In genomic region chr2:84850407-84851129, GRCm38 (mm10) we compare ENCODE assay signal across 11 mouse cellular contexts. TPM values are rescaled to one million over a fixed set of nuclear protein-coding genes. Genes with fewer than 3 reads are reported as not detected.
A peak's percentile ranks its signal among the peaks of the same experiment; 100 is the strongest.
DNase-seq lines count a peak whose midpoint lies in the region; ATAC-seq and TF ChIP-seq lines count a peak whose summit lies in the region.
"Had no signal": no experiment of that assay in that cellular context is flagged by ENCODE, and none has a peak within 500 bp of the region (broad histone marks: within the 10 kb centered on the region; RNA-seq: fewer than 3 reads in every experiment).

No protein-coding gene starts in this region.

- H3K9ac ChIP-seq in heart, adult 2 months (ENCODE audit: low read depth, low read length): no peak overlapping the region
- H3K9ac ChIP-seq in kidney, postnatal 0 days (ENCODE audit: low read depth, low read length): no peak overlapping the region
- no peak overlapping the region for H3K9ac ChIP-seq in embryonic facial prominence, embryonic 15.5 days
- no peak overlapping the region; the same call in 1 of the 2 replicates for H3K9ac ChIP-seq in liver, postnatal 0 days (replicated peaks)

- no peak for DNase-seq in heart, adult 2 months
- no peak for DNase-seq in heart, adult 11 months
- no peak for DNase-seq in kidney, postnatal 0 days (ENCODE audit: low spot score)
- DNase-seq in kidney, adult 11 months: no peak
- no peak for DNase-seq in liver, postnatal 0 days
- no peak for DNase-seq in spleen, postnatal 36 days (ENCODE audit: low spot score in 2 of 2)
- DNase-seq in spleen, postnatal 4 days (ENCODE audit: low spot score in 2 of 2): no peak

- no peaks in the 10 kb centered on the region for H3K79me2 ChIP-seq in heart, adult 2 months (replicated peaks; ENCODE audit: control insufficient read depth, insufficient read depth, low read length)

- peaks cover 1% of the 10 kb centered on the region; the same call in 1 of the 2 replicates for H3K4me1 ChIP-seq in heart, adult 2 months (ENCODE audit: control insufficient read depth, insufficient read depth, low read length)
- 0 out of 2 replicates have a peak, but pooled peaks cover 5% of the 10 kb centered on the region for H3K4me1 ChIP-seq in kidney, postnatal 0 days (replicated peaks; ENCODE audit: insufficient read depth, low read length)
- H3K4me1 ChIP-seq in embryonic facial prominence, embryonic 15.5 days: peaks cover 7% of the 10 kb centered on the region; the same call in 1 of the 2 replicates
- peaks cover 10% of the 10 kb centered on the region for H3K4me1 ChIP-seq in liver, postnatal 0 days (ENCODE audit: insufficient read depth)
- H3K4me1 ChIP-seq: megakaryocyte, embryonic 14.5 days had no signal

- TF ChIP-seq POLR2A in heart, adult 2 months (IDR thresholded peaks at IDR 0.05; ENCODE audit: insufficient read depth, low read depth, low read length): no peak

- ATAC-seq in kidney, postnatal 0 days (replicated peaks; ENCODE audit: low FRiP score, low read depth): no peak
- no peak for ATAC-seq in embryonic facial prominence, embryonic 15.5 days (ENCODE audit: insufficient number of reproducible peaks, low FRiP score, low TSS enrichment, low read depth)
- peak; percentile 81 for ATAC-seq in liver, postnatal 0 days

- H3K9me3 ChIP-seq in kidney, postnatal 0 days (replicated peaks; ENCODE audit: low read length): no peaks in the 10 kb centered on the region
- no peaks in the 10 kb centered on the region for H3K9me3 ChIP-seq in embryonic facial prominence, embryonic 15.5 days (replicated peaks)
- H3K9me3 ChIP-seq in liver, postnatal 0 days (ENCODE audit: low read length): no peaks in the 10 kb centered on the region
- H3K9me3 ChIP-seq: megakaryocyte, embryonic 14.5 days had no signal

- intact Hi-C loops in heart, adult 2 months (cut with DNase I): no loop called here

- no peaks in the 10 kb centered on the region for H3K36me3 ChIP-seq in heart, adult 2 months (ENCODE audit: control insufficient read depth, insufficient read depth, low read length)
- H3K36me3 ChIP-seq in kidney, postnatal 0 days (ENCODE audit: insufficient read depth, low read length): peaks cover 5% of the 10 kb centered on the region; the same call in 1 of the 2 replicates
- H3K36me3 ChIP-seq in embryonic facial prominence, embryonic 15.5 days: peaks cover 29% of the 10 kb centered on the region
- H3K36me3 ChIP-seq in liver, postnatal 0 days (replicated peaks; ENCODE audit: insufficient read depth, low read length): peaks cover 96% of the 10 kb centered on the region

- H3K4me2 ChIP-seq in kidney, postnatal 0 days (ENCODE audit: low read length): peak overlapping the region; percentile 46
- peak overlapping the region; percentile 32; the same call in 1 of the 2 replicates for H3K4me2 ChIP-seq in embryonic facial prominence, embryonic 15.5 days (replicated peaks)
- peak overlapping the region; percentile 14; the same call in 1 of the 2 replicates for H3K4me2 ChIP-seq in liver, postnatal 0 days (ENCODE audit: low read depth, low read length)

- TF ChIP-seq EP300 in heart, adult 2 months (IDR thresholded peaks at IDR 0.05; ENCODE audit: insufficient read depth, low read depth, low read length): no peak
- no peak for TF ChIP-seq EP300 in liver, postnatal 0 days (IDR thresholded peaks at IDR 0.05; ENCODE audit: low read depth)

- H3K27me3 ChIP-seq in heart, adult 2 months (ENCODE audit: control insufficient read depth, insufficient read depth, low read length): no peaks in the 10 kb centered on the region
- H3K27me3 ChIP-seq in kidney, postnatal 0 days (ENCODE audit: insufficient read depth, low read length): no peaks in the 10 kb centered on the region
- no peaks in the 10 kb centered on the region for H3K27me3 ChIP-seq in embryonic facial prominence, embryonic 15.5 days
- H3K27me3 ChIP-seq in liver, postnatal 0 days (ENCODE audit: insufficient read depth, low read length): no peaks in the 10 kb centered on the region
- H3K27me3 ChIP-seq: megakaryocyte, embryonic 14.5 days had no signal

- peak overlapping the region; percentile 37 for H3K27ac ChIP-seq in heart, adult 2 months
- H3K27ac ChIP-seq in kidney, postnatal 0 days: no peak overlapping the region
- no peak overlapping the region for H3K27ac ChIP-seq in embryonic facial prominence, embryonic 15.5 days (replicated peaks)
- peak overlapping the region; percentile 89 for H3K27ac ChIP-seq in liver, postnatal 0 days (ENCODE audit: low read depth)

- TF ChIP-seq CTCF in heart, adult 2 months (IDR thresholded peaks at IDR 0.05): no peak
- TF ChIP-seq CTCF in kidney, postnatal 0 days (IDR thresholded peaks at IDR 0.05; ENCODE audit: low read depth): no peak
- TF ChIP-seq CTCF in liver, postnatal 0 days (IDR thresholded peaks at IDR 0.05; ENCODE audit: low read depth): no peak

- no peak overlapping the region for H3K4me3 ChIP-seq in heart, adult 2 months
- no peak overlapping the region for H3K4me3 ChIP-seq in kidney, postnatal 0 days (replicated peaks; ENCODE audit: low read depth, low read length)
- no peak overlapping the region for H3K4me3 ChIP-seq in embryonic facial prominence, embryonic 15.5 days (replicated peaks)
- no peak overlapping the region for H3K4me3 ChIP-seq in liver, postnatal 0 days (ENCODE audit: low read depth, low read length)
- H3K4me3 ChIP-seq: megakaryocyte, embryonic 14.5 days had no signal

- WGBS in heart, adult 2 months: 68% methylated on average over 7 of the region's 7 CpGs
- 45% methylated on average over 7 of the region's 7 CpGs for WGBS in kidney, postnatal 0 days
- WGBS in embryonic facial prominence, embryonic 15.5 days: 57% methylated on average over 7 of the region's 7 CpGs
- WGBS in liver, postnatal 0 days (ENCODE audit: insufficient replicate concordance): 64% methylated on average over 7 of the region's 7 CpGs

RNA-seq across cellular contexts. Expression of gene Slc43a1, which starts 11.9 kb away (rescaled TPM):
- 1 to 10 TPM; 2.1 to 2.3 TPM for total RNA-seq in heart, adult 2 months (2021)
- polyA plus RNA-seq in heart, adult 2 months (2012; rRNA removed): 3.7 and 6.7 TPM in 2 replicates
- 8.3 and 8.5 TPM in 2 replicates for polyA plus RNA-seq in kidney, postnatal 0 days (2015; fragmentation: Nextera tagmentation; extraction: Ambion mirVana)
- 13.7 and 15.8 TPM in 2 replicates for polyA plus RNA-seq in embryonic facial prominence, embryonic 15.5 days (2015; fragmentation: Nextera tagmentation; extraction: Ambion mirVana)
- polyA plus RNA-seq in liver, postnatal 0 days (2015; fragmentation: Nextera tagmentation; extraction: Ambion mirVana): 67.8 and 74.2 TPM in 2 replicates

RNA-seq across cellular contexts. Expression of gene Timm10, which starts 23.8 kb away (rescaled TPM):
- 100 to 1,000 TPM; 106 to 129 TPM for total RNA-seq in heart, adult 2 months (2021)
- 123 and 136 TPM in 2 replicates for polyA plus RNA-seq in heart, adult 2 months (2012; rRNA removed)
- 63.6 and 71.1 TPM in 2 replicates for polyA plus RNA-seq in kidney, postnatal 0 days (2015; fragmentation: Nextera tagmentation; extraction: Ambion mirVana)
- 45.7 and 49.7 TPM in 2 replicates for polyA plus RNA-seq in embryonic facial prominence, embryonic 15.5 days (2015; fragmentation: Nextera tagmentation; extraction: Ambion mirVana)
- 59.8 and 63.9 TPM in 2 replicates for polyA plus RNA-seq in liver, postnatal 0 days (2015; fragmentation: Nextera tagmentation; extraction: Ambion mirVana)

RNA-seq across cellular contexts. Expression of gene Smtnl1, which starts 28.1 kb away (rescaled TPM):
- not detected for total RNA-seq in heart, adult 2 months (2021)
- polyA plus RNA-seq in heart, adult 2 months (2012; rRNA removed): not detected in 2 replicates
- polyA plus RNA-seq in kidney, postnatal 0 days (2015; fragmentation: Nextera tagmentation; extraction: Ambion mirVana): 0.36 and 0.37 TPM in 2 replicates
- 0.33 and 0.53 TPM in 2 replicates for polyA plus RNA-seq in embryonic facial prominence, embryonic 15.5 days (2015; fragmentation: Nextera tagmentation; extraction: Ambion mirVana)
- 0.15 and 0.98 TPM in 2 replicates for polyA plus RNA-seq in liver, postnatal 0 days (2015; fragmentation: Nextera tagmentation; extraction: Ambion mirVana)
- total RNA-seq: left cerebral cortex, adult 8-10 months had no signal
- polyA plus RNA-seq: frontal cortex, adult 2 months had no signal

RNA-seq across cellular contexts. Expression of gene Rtn4rl2, which starts 35.9 kb away (rescaled TPM):
- 1 to 10 TPM; 3.6 to 3.8 TPM for total RNA-seq in heart, adult 2 months (2021)
- polyA plus RNA-seq in heart, adult 2 months (2012; rRNA removed): 2.6 and 6.1 TPM in 2 replicates
- 1.1 and 1.3 TPM in 2 replicates for polyA plus RNA-seq in kidney, postnatal 0 days (2015; fragmentation: Nextera tagmentation; extraction: Ambion mirVana)
- 1.1 and 2.0 TPM in 2 replicates for polyA plus RNA-seq in embryonic facial prominence, embryonic 15.5 days (2015; fragmentation: Nextera tagmentation; extraction: Ambion mirVana)
- 0.14 and 0.31 TPM in 2 replicates for polyA plus RNA-seq in liver, postnatal 0 days (2015; fragmentation: Nextera tagmentation; extraction: Ambion mirVana)

RNA-seq across cellular contexts. Expression of gene Ube2l6, which starts 51.9 kb away (rescaled TPM):
- total RNA-seq in heart, adult 2 months (2021): 100 to 1,000 TPM in 1 of 2 experiments, 10 to 100 TPM in 1; 26.5 to 109 TPM
- polyA plus RNA-seq in heart, adult 2 months (2012; rRNA removed): 42.0 and 131 TPM in 2 replicates
- polyA plus RNA-seq in kidney, postnatal 0 days (2015; fragmentation: Nextera tagmentation; extraction: Ambion mirVana): 30.5 and 33.9 TPM in 2 replicates
- polyA plus RNA-seq in embryonic facial prominence, embryonic 15.5 days (2015; fragmentation: Nextera tagmentation; extraction: Ambion mirVana): 35.3 and 36.7 TPM in 2 replicates
- polyA plus RNA-seq in liver, postnatal 0 days (2015; fragmentation: Nextera tagmentation; extraction: Ambion mirVana): 276 and 305 TPM in 2 replicates

Comparison
In these comparisons a context has a peak if more than half of its experiments do, and no peak if none do; other contexts are left out.
1. H3K27ac ChIP-seq: peak in heart, adult 2 months (single experiment) and liver, postnatal 0 days (single experiment); none in kidney, postnatal 0 days (single experiment) and embryonic facial prominence, embryonic 15.5 days (single experiment).
2. Peak in every context shown above with its lines, with median percentiles within 50 percentile points of each other: H3K4me2 ChIP-seq.